Mouse (Mus musculus): ENCODE results near the gene Kirrel. TPM values are rescaled to one million over a fixed set of nuclear protein-coding genes. Genes with fewer than 3 reads are reported as not detected.

Kirrel gene
- polyA plus RNA-seq, 1 experiment from 2014 or later, result 11.7 TPM

- peaks cover 63% of the 10 kb centered on the region for H3K4me1 ChIP-seq (replicated peaks; ENCODE audit: insufficient read depth, low read length)
- H3K36me3 ChIP-seq (ENCODE audit: insufficient read depth, low read length), result no peaks in the 10 kb centered on the region
- WGBS, result 37% methylated on average over 15 of the region's 15 CpGs
- H3K27me3 ChIP-seq (ENCODE audit: insufficient read depth, low read length), result no peaks in the 10 kb centered on the region
- H3K4me2 ChIP-seq (ENCODE audit: low read length), result no peak overlapping the region
- no peaks in the 10 kb centered on the region for H3K9me3 ChIP-seq (replicated peaks; ENCODE audit: low read length)
- ATAC-seq (replicated peaks; ENCODE audit: low FRiP score, low read depth), result peak; percentile 65; the same call in 1 of the 2 replicates
- no peak for TF ChIP-seq CTCF (IDR thresholded peaks at IDR 0.05; ENCODE audit: low read depth)
- peak; percentile 60 for DNase-seq (ENCODE audit: low spot score)
- no peak overlapping the region for H3K4me3 ChIP-seq (replicated peaks; ENCODE audit: low read depth, low read length)
- H3K9ac ChIP-seq (ENCODE audit: low read depth, low read length), result no peak overlapping the region
- peak overlapping the region; percentile 74 for H3K27ac ChIP-seq
Observed at GRCm38 (mm10) chr3:87154398-87155287, 19.9 kb downstream of the Kirrel start.

- Histone ChIP-seq H3K4me3 (replicated peaks; ENCODE audit: low read depth, low read length) (no peak overlapping the region), H3K27ac (peak overlapping the region; percentile 78), H3K36me3 (ENCODE audit: insufficient read depth, low read length) (no peaks in the 10 kb centered on the region), H3K4me1 (replicated peaks; ENCODE audit: insufficient read depth, low read length) (peaks cover 51% of the 10 kb centered on the region), H3K4me2 (ENCODE audit: low read length) (no peak overlapping the region), H3K27me3 (ENCODE audit: insufficient read depth, low read length) (no peaks in the 10 kb centered on the region), H3K9ac (ENCODE audit: low read depth, low read length) (no peak overlapping the region), H3K9me3 (replicated peaks; ENCODE audit: low read length) (no peaks in the 10 kb centered on the region)
- TF ChIP-seq CTCF (IDR thresholded peaks at IDR 0.05; ENCODE audit: low read depth), result no peak
- WGBS, result 54% methylated on average over 2 of the region's 2 CpGs
- DNase-seq (ENCODE audit: low spot score) (no peak), ATAC-seq (replicated peaks; ENCODE audit: low FRiP score, low read depth) (no peak)
Observed at GRCm38 (mm10) chr3:87153038-87153437, 21.5 kb downstream of the Kirrel start.

- H3K27me3 ChIP-seq (ENCODE audit: insufficient read depth, low read length), result no peaks in the 10 kb centered on the region
- H3K4me3 ChIP-seq (replicated peaks; ENCODE audit: low read depth, low read length), result no peak overlapping the region
- ATAC-seq (replicated peaks; ENCODE audit: low FRiP score, low read depth) (no peak), DNase-seq (ENCODE audit: low spot score) (no peak)
- H3K9me3 ChIP-seq (replicated peaks; ENCODE audit: low read length), result no peaks in the 10 kb centered on the region
- no peak overlapping the region for H3K4me2 ChIP-seq (ENCODE audit: low read length)
- no peak overlapping the region for H3K9ac ChIP-seq (ENCODE audit: low read depth, low read length)
- no peak for TF ChIP-seq CTCF (IDR thresholded peaks at IDR 0.05; ENCODE audit: low read depth)
- 78% methylated on average over 4 of the region's 4 CpGs for WGBS
- H3K36me3 ChIP-seq (ENCODE audit: insufficient read depth, low read length), result no peaks in the 10 kb centered on the region
- peaks cover 43% of the 10 kb centered on the region for H3K4me1 ChIP-seq (replicated peaks; ENCODE audit: insufficient read depth, low read length)
- H3K27ac ChIP-seq, result peak overlapping the region; percentile 96
Observed at GRCm38 (mm10) chr3:87152111-87152738, 22.3 kb downstream of the Kirrel start.

GRCm38 (mm10) chr3:87151294-87151826, 23.2 kb downstream of the Kirrel start:
- 47% methylated on average over 2 of the region's 2 CpGs for WGBS
- H3K4me2 ChIP-seq (ENCODE audit: low read length), result no peak overlapping the region
- peak overlapping the region; percentile 43 for H3K9ac ChIP-seq (ENCODE audit: low read depth, low read length)
- ATAC-seq (replicated peaks; ENCODE audit: low FRiP score, low read depth) (no peak), DNase-seq (ENCODE audit: low spot score) (no peak)
- peak overlapping the region; percentile 96 for H3K27ac ChIP-seq
- peaks cover 39% of the 10 kb centered on the region for H3K4me1 ChIP-seq (replicated peaks; ENCODE audit: insufficient read depth, low read length)
- no peaks in the 10 kb centered on the region for H3K36me3 ChIP-seq (ENCODE audit: insufficient read depth, low read length)
- no peaks in the 10 kb centered on the region for H3K27me3 ChIP-seq (ENCODE audit: insufficient read depth, low read length)
- no peak for TF ChIP-seq CTCF (IDR thresholded peaks at IDR 0.05; ENCODE audit: low read depth)
- H3K9me3 ChIP-seq (replicated peaks; ENCODE audit: low read length), result no peaks in the 10 kb centered on the region
- no peak overlapping the region for H3K4me3 ChIP-seq (replicated peaks; ENCODE audit: low read depth, low read length)

- peak overlapping the region; percentile 43 for H3K9ac ChIP-seq (ENCODE audit: low read depth, low read length)
- DNase-seq (ENCODE audit: low spot score) (peak; percentile 97), ATAC-seq (replicated peaks; ENCODE audit: low FRiP score, low read depth) (peak; percentile 58)
- H3K4me2 ChIP-seq (ENCODE audit: low read length), result peak overlapping the region; percentile 31
- 5% methylated on average over 16 of the region's 16 CpGs for WGBS
- H3K27ac ChIP-seq, result peak overlapping the region; percentile 96
- no peak overlapping the region for H3K4me3 ChIP-seq (replicated peaks; ENCODE audit: low read depth, low read length)
- no peaks in the 10 kb centered on the region for H3K9me3 ChIP-seq (replicated peaks; ENCODE audit: low read length)
- TF ChIP-seq CTCF (IDR thresholded peaks at IDR 0.05; ENCODE audit: low read depth), result no peak
- no peaks in the 10 kb centered on the region for H3K27me3 ChIP-seq (ENCODE audit: insufficient read depth, low read length)
- no peaks in the 10 kb centered on the region for H3K36me3 ChIP-seq (ENCODE audit: insufficient read depth, low read length)
- H3K4me1 ChIP-seq (replicated peaks; ENCODE audit: insufficient read depth, low read length), result peaks cover 39% of the 10 kb centered on the region
Observed at GRCm38 (mm10) chr3:87150689-87151244, 23.8 kb downstream of the Kirrel start.

- Histone ChIP-seq H3K9ac (ENCODE audit: low read depth, low read length) (peak overlapping the region; percentile 43), H3K27me3 (ENCODE audit: insufficient read depth, low read length) (no peaks in the 10 kb centered on the region), H3K4me1 (replicated peaks; ENCODE audit: insufficient read depth, low read length) (peaks cover 35% of the 10 kb centered on the region), H3K36me3 (ENCODE audit: insufficient read depth, low read length) (no peaks in the 10 kb centered on the region), H3K4me2 (ENCODE audit: low read length) (peak overlapping the region; percentile 31), H3K27ac (peak overlapping the region; percentile 96), H3K4me3 (replicated peaks; ENCODE audit: low read depth, low read length) (no peak overlapping the region), H3K9me3 (replicated peaks; ENCODE audit: low read length) (no peaks in the 10 kb centered on the region)
- 14% methylated on average over 8 of the region's 8 CpGs for WGBS
- TF ChIP-seq CTCF (IDR thresholded peaks at IDR 0.05; ENCODE audit: low read depth), result no peak
- DNase-seq (ENCODE audit: low spot score), result peak; percentile 70
- ATAC-seq (replicated peaks; ENCODE audit: low FRiP score, low read depth), result no peak
Observed at GRCm38 (mm10) chr3:87150056-87150688, 24.4 kb downstream of the Kirrel start.

Data from kidney, postnatal 0 days (tissue).